Mouse (Mus musculus): ENCODE results near the gene March8. TPM values are rescaled to one million over a fixed set of nuclear protein-coding genes. Genes with fewer than 3 reads are reported as not detected.
"Not testable (repeated sequence)": the region's sequence is repeated elsewhere in the genome, so short reads cannot be mapped to it uniquely, and the experiment has no call there.

March8 gene
- polyA plus RNA-seq, 1 experiment from 2014 or later: 62.9 TPM

DNA sequence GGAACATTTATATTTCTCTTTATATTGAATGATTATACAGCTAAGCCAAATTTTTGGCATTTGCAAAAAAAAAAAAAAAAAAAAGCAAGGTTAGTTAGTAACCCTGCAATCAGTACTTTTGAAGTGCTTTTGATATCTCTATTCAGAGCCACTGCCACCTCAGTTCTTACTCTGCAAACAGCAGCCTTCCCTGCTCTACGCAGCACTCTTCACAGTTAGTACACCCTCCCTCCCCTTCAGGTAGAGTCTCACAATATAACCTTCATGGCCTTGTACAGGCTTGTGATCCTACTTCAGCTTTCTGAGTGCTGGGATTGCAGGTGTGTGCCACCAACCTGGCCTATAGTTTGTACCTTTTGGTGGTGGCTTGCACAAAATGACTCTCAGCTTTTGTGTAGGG lies 15.6 kb downstream of the March8 start:
- WGBS: 95% methylated on average over 1 of the region's 1 CpGs
- H3K9ac ChIP-seq: no peak overlapping the region
- H3K4me1 ChIP-seq (replicated peaks): peaks cover 5% of the 10 kb centered on the region
- ATAC-seq (ENCODE audit: low FRiP score): no peak
- H3K4me3 ChIP-seq: no peak overlapping the region
- H3K27me3 ChIP-seq: no peaks in the 10 kb centered on the region
- no peaks in the 10 kb centered on the region for H3K36me3 ChIP-seq
- no peak overlapping the region for H3K4me2 ChIP-seq
- H3K9me3 ChIP-seq: no peaks in the 10 kb centered on the region
- H3K27ac ChIP-seq: no peak overlapping the region

DNA sequence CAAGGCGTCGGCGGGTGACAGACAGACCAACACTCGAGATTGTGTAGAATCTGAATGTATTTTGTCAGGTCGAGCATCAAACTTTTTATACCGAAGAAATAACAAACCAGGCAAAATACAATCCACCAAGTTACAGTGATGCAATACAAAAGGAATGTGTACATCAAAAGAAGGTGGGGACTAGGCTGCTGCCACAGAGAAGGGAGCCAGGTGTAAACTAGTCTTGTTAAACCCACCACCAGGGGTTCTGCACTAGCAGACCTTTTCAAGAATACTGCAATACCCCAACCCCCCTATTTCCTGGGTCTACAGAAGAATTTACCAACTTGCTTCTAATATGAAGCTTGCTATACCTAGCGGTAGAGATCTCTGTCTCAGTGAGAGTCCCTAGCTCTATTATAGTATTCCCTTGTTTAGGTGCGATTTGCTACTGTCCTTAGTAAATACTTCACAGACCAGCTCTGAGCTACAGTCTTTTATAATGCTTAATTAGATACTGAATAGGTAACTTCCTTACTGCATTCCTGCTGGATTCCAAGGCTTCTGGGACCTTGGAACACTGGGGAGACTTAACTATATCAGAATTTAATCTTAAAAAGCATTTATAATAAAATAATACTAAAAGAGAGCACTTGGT lies 18.6 kb downstream of the March8 start:
- H3K36me3 ChIP-seq; H3K9me3 ChIP-seq; H3K4me1 ChIP-seq (replicated peaks); H3K4me3 ChIP-seq; ATAC-seq (ENCODE audit: low FRiP score); H3K4me2 ChIP-seq; H3K9ac ChIP-seq; H3K27ac ChIP-seq; H3K27me3 ChIP-seq: not testable (repeated sequence)
- WGBS: 76% methylated on average over 8 of the region's 8 CpGs

DNA sequence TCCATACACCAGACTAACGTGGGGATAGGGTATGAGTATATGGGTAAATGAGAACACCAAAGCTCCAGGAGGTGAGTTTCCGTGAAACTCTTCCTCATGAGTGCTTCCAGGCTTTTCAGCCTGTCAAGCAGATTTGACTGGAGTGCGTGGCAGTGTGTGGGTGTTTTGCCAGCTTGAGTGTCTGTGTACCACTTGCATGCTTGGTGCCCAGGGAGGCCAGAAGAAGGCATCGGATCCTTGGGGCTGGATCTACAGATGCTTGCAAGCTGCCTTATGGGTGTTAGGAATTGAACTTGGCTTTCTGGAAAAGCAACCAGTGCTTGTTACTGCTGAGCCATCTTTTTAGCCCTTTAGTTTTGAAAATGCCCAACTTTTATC lies 19.1 kb downstream of the March8 start:
- Histone ChIP-seq H3K4me1 (replicated peaks) (peaks cover 8% of the 10 kb centered on the region), H3K36me3 (no peaks in the 10 kb centered on the region), H3K27me3 (no peaks in the 10 kb centered on the region), H3K9ac (no peak overlapping the region), H3K4me3 (no peak overlapping the region), H3K27ac (no peak overlapping the region), H3K4me2 (no peak overlapping the region), H3K9me3 (no peaks in the 10 kb centered on the region)
- no peak for ATAC-seq (ENCODE audit: low FRiP score)
- 68% methylated on average over 4 of the region's 4 CpGs for WGBS

DNA sequence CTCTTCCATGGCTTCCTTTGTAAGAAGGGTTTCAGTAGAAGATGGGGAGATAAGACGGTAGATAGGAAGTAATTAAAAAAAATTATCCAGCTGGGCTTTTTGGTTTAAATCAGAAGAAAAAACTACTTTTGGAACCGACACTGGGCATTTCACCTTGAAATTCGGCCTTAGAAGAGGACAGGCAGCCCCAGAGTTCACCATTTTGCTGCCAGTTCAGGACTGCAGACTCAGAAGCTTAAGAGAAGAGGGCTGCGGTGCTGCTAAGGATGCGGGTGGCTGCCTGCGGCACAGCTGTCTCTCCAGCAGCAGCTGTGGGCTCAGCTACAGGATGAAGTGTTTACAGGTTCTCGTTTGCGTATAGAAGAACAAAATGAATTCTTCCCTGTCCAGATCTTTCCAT lies 20.2 kb downstream of the March8 start:
- 78% methylated on average over 8 of the region's 8 CpGs for WGBS

DNA sequence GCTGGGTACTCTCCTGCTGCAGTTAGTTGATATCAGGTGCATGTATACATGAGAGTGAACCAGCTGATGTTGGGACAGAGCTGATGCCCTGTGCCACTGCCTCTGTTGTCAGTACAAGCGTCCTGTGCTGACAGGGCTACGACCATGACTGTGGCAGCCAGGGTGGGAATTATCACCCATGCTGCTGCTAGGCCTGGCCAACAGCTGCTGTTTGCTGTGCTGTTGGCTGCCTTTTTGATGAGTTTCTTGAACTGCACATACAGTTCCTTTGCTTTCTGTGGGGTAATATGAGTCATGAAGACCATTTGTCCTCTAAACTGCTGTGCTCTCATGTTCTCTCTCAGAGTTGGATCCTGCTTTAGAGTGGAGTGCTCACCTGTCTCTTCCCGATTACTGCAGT lies 21.4 kb downstream of the March8 start:
- no peak overlapping the region for H3K4me2 ChIP-seq
- ATAC-seq (ENCODE audit: low FRiP score): no peak
- H3K27me3 ChIP-seq: no peaks in the 10 kb centered on the region
- H3K27ac ChIP-seq: no peak overlapping the region
- no peaks in the 10 kb centered on the region for H3K9me3 ChIP-seq
- H3K9ac ChIP-seq: no peak overlapping the region
- peaks cover 8% of the 10 kb centered on the region for H3K4me1 ChIP-seq (replicated peaks)
- H3K4me3 ChIP-seq: no peak overlapping the region
- H3K36me3 ChIP-seq: no peaks in the 10 kb centered on the region
- 84% methylated on average over 3 of the region's 3 CpGs for WGBS

More for the DNA sequence above, 20.2 kb downstream of the March8 start:
- peaks cover 8% of the 10 kb centered on the region for H3K4me1 ChIP-seq (replicated peaks)
- no peaks in the 10 kb centered on the region for H3K36me3 ChIP-seq
- no peak overlapping the region for H3K27ac ChIP-seq
- H3K9ac ChIP-seq: no peak overlapping the region
- ATAC-seq (ENCODE audit: low FRiP score): no peak
- no peak overlapping the region for H3K4me2 ChIP-seq
- no peak overlapping the region for H3K4me3 ChIP-seq
- H3K27me3 ChIP-seq: no peaks in the 10 kb centered on the region
- H3K9me3 ChIP-seq: no peaks in the 10 kb centered on the region

DNA sequence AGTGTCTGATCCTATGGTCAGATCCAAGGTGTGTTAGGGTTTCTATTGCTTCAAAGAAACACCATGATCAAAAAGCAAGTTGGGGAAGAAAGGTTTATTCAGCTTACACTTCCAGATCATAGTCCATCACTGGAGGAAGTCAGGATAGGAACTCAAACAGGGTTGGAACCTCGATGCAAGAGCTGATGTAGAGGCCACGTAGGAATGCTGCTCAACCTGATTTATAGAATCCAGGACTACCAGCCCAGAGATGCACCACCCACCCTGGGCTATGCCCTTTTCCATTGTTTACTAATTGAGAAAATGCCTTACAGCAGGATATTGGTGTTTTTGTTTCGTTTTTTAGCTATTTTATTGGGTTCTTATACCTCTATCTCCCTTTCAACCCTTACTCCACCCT lies 23.6 kb downstream of the March8 start:
- Histone ChIP-seq H3K4me2 (no peak overlapping the region), H3K27ac (no peak overlapping the region), H3K36me3 (no peaks in the 10 kb centered on the region), H3K27me3 (no peaks in the 10 kb centered on the region), H3K4me3 (no peak overlapping the region), H3K9ac (no peak overlapping the region), H3K9me3 (no peaks in the 10 kb centered on the region), H3K4me1 (replicated peaks) (peaks cover 8% of the 10 kb centered on the region)
- ATAC-seq (ENCODE audit: low FRiP score): no peak
- 95% methylated on average over 3 of the region's 3 CpGs for WGBS

DNA sequence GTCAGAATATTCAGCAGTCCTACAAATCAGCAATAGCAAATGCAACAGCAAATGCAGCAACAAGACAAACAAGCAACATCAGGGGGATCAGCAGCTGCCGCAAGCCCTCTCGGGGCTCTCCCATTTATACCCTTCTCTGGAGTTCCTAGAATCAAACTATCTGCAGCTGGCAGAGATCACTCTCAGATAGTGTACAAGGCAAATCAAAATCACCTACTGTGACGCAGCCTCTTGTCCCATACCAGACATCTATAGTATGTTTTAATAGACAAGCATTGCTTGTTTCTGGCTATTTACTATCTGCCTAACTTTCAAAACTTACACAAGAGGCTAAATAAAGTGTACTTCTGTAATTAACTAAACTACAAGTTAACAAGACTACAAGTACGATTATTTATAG lies 24.2 kb downstream of the March8 start:
- 92% methylated on average over 4 of the region's 4 CpGs for WGBS
- Histone ChIP-seq H3K27me3 (no peaks in the 10 kb centered on the region), H3K9ac (no peak overlapping the region), H3K4me3 (no peak overlapping the region), H3K27ac (no peak overlapping the region), H3K36me3 (no peaks in the 10 kb centered on the region), H3K4me1 (replicated peaks) (peaks cover 8% of the 10 kb centered on the region), H3K9me3 (no peaks in the 10 kb centered on the region), H3K4me2 (no peak overlapping the region)
- ATAC-seq (ENCODE audit: low FRiP score): no peak

DNA sequence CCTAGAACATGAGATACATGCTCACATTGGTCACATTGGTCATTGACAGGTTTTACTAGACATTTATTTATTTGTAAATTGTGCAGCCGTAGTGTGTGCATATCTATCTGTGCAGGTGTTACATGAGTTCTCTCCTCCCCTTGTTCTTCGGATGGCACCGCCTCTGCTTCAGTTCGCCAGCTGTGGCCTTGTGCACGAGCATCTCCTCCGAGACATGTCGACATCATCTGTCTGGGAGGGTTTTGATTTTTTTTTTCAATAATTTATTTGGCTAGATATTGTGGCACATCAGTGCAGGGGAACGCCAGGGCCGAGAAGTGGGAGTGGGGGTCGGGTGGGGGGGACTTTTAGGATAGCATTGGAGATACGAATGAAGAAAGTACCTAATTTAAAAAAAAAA lies 30.1 kb downstream of the March8 start:
- H3K36me3 ChIP-seq: no peaks in the 10 kb centered on the region
- WGBS: 59% methylated on average over 11 of the region's 11 CpGs
- ATAC-seq (ENCODE audit: low FRiP score): no peak

DNA sequence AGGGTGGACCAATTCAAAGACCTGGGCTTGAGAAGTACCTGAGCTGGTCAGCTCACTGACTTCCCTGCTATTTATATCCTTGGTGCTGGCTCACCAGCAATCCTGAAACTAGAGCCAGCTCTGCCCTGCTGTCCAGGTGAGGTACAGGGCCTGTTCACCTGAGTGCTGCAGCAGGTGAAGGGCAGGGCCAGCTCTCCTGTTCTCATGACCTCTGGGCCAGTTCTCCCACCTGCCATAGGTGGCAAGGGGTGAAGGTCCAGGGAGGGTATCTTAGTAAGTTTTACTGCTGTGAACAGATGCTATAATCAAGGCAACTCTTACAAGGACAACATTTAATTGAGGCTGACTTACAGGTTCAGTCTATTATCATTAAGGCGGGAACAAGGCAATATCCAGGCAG lies 32.0 kb downstream of the March8 start:
- Histone ChIP-seq H3K27ac (no peak overlapping the region), H3K27me3 (no peaks in the 10 kb centered on the region), H3K36me3 (no peaks in the 10 kb centered on the region), H3K4me1 (replicated peaks) (peaks cover 8% of the 10 kb centered on the region; the same call in 1 of the 2 replicates), H3K4me2 (no peak overlapping the region), H3K4me3 (no peak overlapping the region), H3K9ac (no peak overlapping the region), H3K9me3 (no peaks in the 10 kb centered on the region)
- 100% methylated on average over 1 of the region's 1 CpGs for WGBS
- ATAC-seq (ENCODE audit: low FRiP score): no peak

More for the DNA sequence above, 30.1 kb downstream of the March8 start:
- H3K4me3 ChIP-seq: no peak overlapping the region
- H3K4me1 ChIP-seq (replicated peaks): peaks cover 4% of the 10 kb centered on the region; the same call in 1 of the 2 replicates
- no peaks in the 10 kb centered on the region for H3K9me3 ChIP-seq
- no peak overlapping the region for H3K4me2 ChIP-seq
- no peak overlapping the region for H3K9ac ChIP-seq
- H3K27me3 ChIP-seq: no peaks in the 10 kb centered on the region
- no peak overlapping the region for H3K27ac ChIP-seq

DNA sequence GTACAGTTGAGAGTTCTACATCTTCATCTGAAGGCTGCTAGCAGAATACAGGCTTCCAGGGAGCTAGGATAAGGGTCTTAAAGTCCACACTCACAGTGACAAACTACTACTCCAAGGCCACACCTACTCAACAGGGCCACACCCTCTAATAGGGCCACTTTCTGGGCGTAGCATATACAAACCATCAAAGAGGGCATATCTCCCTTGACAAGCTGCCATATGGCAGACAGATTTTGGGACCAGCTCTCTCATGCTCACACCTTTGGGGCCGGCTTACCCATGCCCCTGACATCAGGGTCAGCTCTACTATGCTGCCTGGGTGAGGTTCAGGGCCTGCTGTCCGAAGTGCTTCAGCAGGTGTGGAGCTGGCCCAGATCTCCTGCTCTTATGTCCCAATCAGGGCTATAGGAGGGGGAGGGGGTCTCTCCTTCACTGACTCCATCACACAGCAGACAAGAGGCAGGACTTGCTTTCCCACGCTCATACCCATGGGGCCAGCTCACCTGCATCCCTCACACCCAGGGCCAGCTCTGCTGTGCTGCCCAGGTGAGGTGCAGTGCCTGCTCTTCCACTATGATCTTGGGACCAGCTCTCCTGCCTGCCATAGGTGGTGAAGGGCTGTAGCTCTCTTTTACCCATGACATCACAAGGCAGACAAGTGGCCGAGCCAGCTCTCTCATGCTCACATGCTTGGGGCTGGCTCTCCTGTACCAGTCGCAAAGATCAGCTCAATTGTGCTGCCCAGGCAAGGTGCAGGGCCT lies 32.6 kb downstream of the March8 start:
- no peaks in the 10 kb centered on the region for H3K36me3 ChIP-seq
- H3K4me2 ChIP-seq: no peak overlapping the region
- no peaks in the 10 kb centered on the region for H3K27me3 ChIP-seq
- no peak overlapping the region for H3K4me3 ChIP-seq
- no peaks in the 10 kb centered on the region for H3K9me3 ChIP-seq
- 90% methylated on average over 6 of the region's 6 CpGs for WGBS
- H3K27ac ChIP-seq: no peak overlapping the region
- H3K4me1 ChIP-seq (replicated peaks): peaks cover 8% of the 10 kb centered on the region; the same call in 1 of the 2 replicates
- H3K9ac ChIP-seq: no peak overlapping the region
- peak; percentile 61; the same call in 1 of the 2 replicates for ATAC-seq (ENCODE audit: low FRiP score)

DNA sequence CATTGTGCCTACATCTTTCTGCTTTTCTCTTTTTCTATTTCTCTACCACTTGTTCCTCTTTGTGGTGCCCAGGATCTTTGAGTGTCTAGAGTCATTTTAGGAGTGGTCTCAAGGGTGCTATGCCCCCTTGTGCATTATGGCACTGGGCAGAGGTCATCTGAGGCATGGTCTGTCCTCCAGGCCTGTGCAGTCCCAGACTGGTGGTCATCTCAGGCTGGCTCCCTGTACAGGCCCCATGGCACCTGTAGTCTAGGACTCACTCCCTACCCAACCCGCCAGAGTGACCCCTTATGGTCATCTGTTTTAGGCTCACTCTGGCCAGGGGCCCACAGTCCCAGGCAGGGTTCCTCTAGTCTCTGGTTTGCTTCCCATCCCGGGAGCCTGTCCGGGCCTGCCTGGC lies 33.7 kb downstream of the March8 start:
- H3K9me3 ChIP-seq: no peaks in the 10 kb centered on the region
- no peaks in the 10 kb centered on the region for H3K27me3 ChIP-seq
- no peaks in the 10 kb centered on the region for H3K36me3 ChIP-seq
- H3K9ac ChIP-seq: no peak overlapping the region
- 99% methylated on average over 3 of the region's 3 CpGs for WGBS
- H3K4me2 ChIP-seq: no peak overlapping the region
- no peak overlapping the region for H3K27ac ChIP-seq
- H3K4me1 ChIP-seq (replicated peaks): peaks cover 8% of the 10 kb centered on the region; the same call in 1 of the 2 replicates
- no peak overlapping the region for H3K4me3 ChIP-seq
- no peak for ATAC-seq (ENCODE audit: low FRiP score)

DNA sequence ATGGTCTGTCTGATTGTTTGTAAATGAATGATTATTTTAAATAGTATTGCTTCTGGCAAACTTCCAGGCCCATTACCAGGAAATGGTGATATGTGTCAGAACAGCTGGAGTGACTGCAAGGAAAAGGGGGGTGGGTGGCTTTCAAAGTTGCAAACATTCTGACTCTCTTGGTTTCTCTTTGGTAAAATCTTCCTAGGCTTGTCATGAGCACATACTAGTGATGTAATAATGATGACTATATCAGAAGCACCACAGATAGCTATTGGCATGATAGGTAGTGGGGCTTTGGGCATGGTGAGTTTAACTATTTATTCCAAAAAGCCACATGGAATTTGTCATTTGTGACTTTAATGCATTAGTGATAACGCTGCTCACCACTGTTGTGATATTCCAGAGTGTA lies 36.3 kb downstream of the March8 start:
- Histone ChIP-seq H3K4me1 (replicated peaks) (0 out of 2 replicates have a peak, but pooled peaks cover 5% of the 10 kb centered on the region), H3K9me3 (no peaks in the 10 kb centered on the region), H3K27me3 (no peaks in the 10 kb centered on the region), H3K9ac (no peak overlapping the region), H3K27ac (no peak overlapping the region), H3K36me3 (peaks cover 6% of the 10 kb centered on the region; the same call in 1 of the 2 replicates), H3K4me3 (no peak overlapping the region), H3K4me2 (no peak overlapping the region)
- WGBS: 97% methylated on average over 1 of the region's 1 CpGs
- ATAC-seq (ENCODE audit: low FRiP score): no peak

DNA sequence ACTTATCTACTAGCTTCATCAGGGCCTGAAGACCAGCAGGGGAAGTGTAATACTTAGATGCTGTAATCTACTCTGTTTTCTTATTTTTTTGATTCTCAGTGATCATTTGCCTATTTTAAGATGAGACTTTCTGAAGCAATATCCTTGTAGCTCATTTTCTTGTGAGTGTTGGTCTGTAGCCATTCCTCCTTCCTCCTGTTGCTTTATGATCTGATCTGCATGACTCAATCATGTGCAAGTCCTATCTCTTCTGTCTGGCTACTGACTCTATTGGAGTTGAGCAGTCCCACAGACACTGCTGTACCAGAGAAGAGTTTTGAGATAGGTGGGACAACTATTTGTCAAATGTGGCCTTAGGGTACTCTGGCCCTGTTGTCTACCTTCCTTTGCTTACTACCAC lies 36.8 kb downstream of the March8 start:
- no peaks in the 10 kb centered on the region for H3K9me3 ChIP-seq
- peaks cover 6% of the 10 kb centered on the region; the same call in 1 of the 2 replicates for H3K36me3 ChIP-seq
- H3K27me3 ChIP-seq: no peaks in the 10 kb centered on the region
- ATAC-seq (ENCODE audit: low FRiP score): no peak
- no peak overlapping the region for H3K4me3 ChIP-seq
- H3K27ac ChIP-seq: no peak overlapping the region
- no peak overlapping the region for H3K4me2 ChIP-seq
- H3K4me1 ChIP-seq (replicated peaks): 0 out of 2 replicates have a peak, but pooled peaks cover 5% of the 10 kb centered on the region
- H3K9ac ChIP-seq: no peak overlapping the region

Data from hindbrain, embryonic 13.5 days (tissue).